Mouse (Mus musculus): ENCODE data around the gene Procr.

- TF ChIP-seq CTCF (IDR thresholded peaks at IDR 0.05; ENCODE audit: low read depth, low read length) (no peak; the same call in 1 of the 2 replicates), POLR2A (IDR thresholded peaks at IDR 0.05; ENCODE audit: extremely low read depth, insufficient read depth, low read length) (no peak)
Measured at GRCm38 (mm10) chr2:155764679-155765418, 13.9 kb downstream of the Procr start.
